Mouse (Mus musculus) adrenal gland, adult 2 months (tissue): ENCODE measurements around the gene Pou3f1. TPM values are rescaled to one million over a fixed set of nuclear protein-coding genes. Genes with fewer than 3 reads are reported as not detected.
"Not testable (repeated sequence)": the region's sequence is repeated elsewhere in the genome, so short reads cannot be mapped to it uniquely, and the experiment has no call there.

Experiments
- DNase-seq: peaks from one replicate; pipeline ENCODE4 v3.0.0; 2021
- polyA plus RNA-seq: library from polyadenylated mRNA; depleted of rRNA; stranded (reverse); fragments of >200 nt; gene quantifications from 2 replicates; pipeline ENCODE4 v1.2.3, GENCODE M21; 2012
- total RNA-seq, 2 experiments: library from RNA; stranded (reverse); gene quantifications; 2 replicates each; pipeline ENCODE4 v1.2.3; 2021

Gene Pou3f1
- total and polyA plus RNA-seq, 3 experiments: 0.10 to 0.15 TPM; not detected in 1

- no peak for DNase-seq
Observed at GRCm38 (mm10) chr4:124691455-124691854, 34.8 kb downstream of the Pou3f1 start.

GRCm38 (mm10) chr4:124692416-124692861 is 35.8 kb downstream of the Pou3f1 start:
- DNase-seq: no peak

DNA sequence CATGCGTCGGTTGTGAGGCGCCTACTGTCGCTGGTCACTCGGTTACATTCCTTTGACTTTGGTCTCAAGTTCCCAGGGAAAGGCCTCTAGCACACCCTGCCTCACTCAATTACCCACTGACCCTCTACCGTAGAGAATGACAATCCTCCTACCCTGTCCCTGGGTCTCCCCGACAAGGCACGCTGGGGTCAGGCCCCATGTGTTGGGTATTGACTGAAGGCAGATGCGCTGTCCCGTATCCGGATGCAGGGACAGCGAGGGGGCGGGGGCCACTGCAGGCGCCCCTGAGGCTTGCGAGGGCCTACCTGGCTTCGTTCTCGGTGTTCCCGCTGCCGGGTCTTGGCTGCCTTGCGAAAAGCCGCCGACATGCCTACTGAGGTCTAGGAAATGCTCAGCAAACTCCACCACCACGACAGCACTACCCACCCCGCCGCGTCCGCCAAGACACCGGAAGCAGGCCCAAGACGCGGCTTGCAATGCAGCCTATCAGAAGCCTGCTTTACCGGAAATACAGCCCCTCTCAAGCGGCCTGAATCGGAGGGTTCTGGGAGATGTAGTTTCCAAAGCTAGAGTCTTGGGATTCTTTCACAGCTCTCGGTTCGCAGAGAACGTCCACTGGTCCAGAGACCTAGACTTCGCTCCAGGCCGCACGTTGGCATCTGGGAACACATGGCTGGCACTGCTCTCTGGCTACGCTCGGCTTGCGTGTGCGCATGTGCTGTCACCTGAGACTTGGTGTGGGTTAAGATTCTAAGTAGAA is 36.7 kb downstream of the Pou3f1 start, which contains the start of gene Utp11:
TSS of gene Utp11 (minus strand) at position 466 of the 760 bp plus-strand sequence.
- DNase-seq: peak; percentile 91

DNA sequence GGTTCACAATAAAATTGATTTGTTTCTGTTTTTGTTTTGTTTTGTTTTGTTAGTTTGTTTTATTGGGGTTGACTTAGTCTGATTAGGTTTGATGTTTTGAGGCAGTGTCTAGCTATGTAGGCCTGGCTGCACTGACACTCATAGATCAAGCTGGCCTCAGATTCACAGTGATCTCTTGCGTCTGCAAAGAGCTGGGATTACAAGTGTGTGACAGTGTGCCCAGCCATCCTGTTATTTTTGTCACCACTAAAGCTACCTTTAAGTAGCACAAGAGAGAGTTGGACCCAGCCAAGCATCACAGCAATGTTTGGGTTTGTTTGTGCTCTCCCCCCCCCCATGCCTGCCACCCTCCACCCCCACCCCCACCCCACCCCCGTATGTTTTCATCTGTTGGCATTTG is 38.0 kb downstream of the Pou3f1 start:
- DNase-seq: no peak

DNA sequence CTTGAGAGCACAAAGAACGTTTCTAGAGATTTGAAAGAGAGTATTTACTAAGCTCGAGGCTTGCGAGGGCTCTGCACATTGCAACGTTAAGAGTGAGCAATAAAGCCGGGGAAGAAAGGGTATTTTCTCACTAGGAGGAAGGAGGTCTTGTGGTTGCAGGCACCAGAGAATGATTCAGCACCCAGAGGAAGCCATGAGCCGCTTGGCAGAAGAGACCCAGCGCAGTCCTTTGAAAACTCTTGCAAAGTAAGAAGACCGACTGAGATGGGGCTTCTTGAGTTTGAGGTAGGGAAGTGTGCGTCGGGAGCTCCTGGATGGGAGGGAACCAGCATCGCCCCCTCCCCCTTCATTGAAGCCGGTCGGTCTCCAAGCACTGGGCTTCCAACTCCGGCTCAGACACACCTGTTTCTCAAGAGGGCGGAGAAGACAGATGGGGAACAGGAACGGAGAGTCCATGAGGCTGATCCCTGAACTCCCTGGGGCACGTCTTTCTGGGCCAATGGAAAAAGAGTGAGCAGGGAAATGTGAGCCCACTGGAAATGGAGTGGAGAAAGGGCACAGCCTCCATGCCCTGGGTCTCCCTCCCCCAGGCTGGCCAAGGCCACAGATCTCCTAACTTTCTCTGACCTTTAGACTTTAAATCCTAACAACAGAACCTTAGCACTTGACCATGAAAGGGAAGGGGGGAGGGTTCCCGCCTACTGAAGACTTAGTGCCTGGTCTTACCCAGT is 39.3 kb downstream of the Pou3f1 start:
- no peak for DNase-seq

DNA sequence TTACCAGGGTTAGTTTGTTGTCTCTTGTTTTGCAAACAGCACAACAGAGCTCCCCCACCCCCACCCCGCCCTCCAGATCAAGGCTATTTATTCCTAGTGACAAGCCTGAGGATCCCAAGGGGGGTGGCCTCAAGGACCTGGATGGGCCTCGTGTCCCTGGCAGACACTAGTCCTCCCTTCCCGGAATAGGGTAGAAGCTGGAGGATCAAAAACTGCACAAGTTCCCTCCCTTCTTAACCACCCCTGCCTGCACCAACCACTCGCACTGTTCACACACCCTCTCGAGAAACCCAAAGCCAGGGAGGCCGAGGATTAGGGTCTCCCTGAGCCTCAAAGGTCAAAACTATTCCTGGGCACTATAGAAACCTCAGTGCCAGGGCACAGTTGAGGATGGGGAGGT is 43.2 kb downstream of the Pou3f1 start:
- peak; percentile 39 for DNase-seq

DNA sequence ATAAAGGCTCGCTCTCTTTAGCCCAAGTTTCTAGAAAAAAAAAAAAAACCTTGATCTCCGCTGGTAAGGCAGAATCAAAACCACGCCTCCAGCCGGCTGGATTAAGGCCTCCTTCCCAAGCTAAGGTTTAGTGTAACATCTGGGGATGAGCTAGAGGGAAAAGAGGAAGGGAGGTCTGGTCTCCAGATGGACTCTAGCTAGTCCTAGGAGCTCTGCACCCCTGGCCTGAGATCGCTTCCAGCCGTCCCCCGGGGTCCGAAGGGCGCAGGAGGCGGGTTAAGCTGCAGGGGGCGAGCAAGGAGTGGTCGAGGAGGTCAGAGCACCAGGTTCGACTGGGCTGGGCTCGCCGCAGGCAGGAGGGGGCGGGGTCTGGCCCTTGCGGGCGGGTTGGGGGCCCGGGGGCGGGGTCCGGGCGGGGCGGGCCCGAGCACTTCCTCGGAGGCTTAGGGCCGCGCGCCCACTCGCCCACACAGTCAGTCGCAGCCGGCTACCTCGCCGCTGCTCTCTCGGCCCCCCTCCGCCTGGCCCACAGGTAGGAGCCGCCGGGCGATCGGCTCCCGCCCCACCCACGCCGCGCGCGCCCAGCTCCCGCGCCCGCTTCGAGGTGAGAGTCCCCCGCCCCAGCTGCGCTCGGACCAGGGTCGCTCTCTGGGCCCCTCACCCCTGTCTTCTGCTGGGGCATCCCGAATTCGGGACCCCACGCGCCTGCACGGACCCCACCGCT is 43.8 kb downstream of the Pou3f1 start, which contains the start of gene Fhl3:
TSS of gene Fhl3 (plus strand) at position 454 of the 724 bp plus-strand sequence.
- peak; percentile 84 for DNase-seq

DNA sequence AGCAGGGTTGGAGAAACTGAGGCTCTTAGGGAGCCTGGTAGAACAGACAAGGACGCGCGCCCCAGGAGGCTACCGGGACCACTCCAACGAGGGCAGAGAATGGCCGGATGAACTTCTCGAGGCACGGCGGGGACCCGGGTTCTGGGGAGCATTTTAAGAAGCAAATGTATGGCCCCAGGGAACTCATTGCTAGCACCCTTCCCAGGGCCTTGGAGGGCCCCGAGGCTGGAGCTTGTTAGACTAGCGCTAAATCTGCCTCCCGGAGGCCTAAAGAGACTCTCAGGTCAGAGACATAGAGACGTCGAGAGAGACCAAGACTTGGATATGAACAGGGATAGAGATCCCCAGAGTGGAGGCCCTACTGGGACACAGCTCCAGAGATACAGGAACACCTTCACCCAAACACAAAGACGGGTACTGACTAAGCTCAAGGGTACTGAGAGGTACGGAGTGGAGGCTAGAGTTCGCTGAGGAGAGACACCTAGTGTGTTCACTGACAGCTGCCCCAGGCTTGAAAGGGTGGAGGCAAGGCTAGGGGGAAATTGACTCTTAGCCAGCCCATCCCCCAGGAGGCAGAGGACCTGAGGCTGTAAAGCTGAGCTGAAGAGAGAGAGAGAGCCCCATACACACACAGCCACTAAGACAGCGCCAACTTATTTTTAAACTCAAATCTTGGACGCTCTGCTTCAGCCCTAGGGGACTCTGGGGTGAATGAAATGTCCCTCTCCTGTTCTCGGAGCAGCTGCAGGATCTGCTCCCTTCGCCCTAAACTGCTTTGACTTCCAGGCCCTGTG is 44.6 kb downstream of the Pou3f1 start:
- peak; percentile 44 for DNase-seq

DNA sequence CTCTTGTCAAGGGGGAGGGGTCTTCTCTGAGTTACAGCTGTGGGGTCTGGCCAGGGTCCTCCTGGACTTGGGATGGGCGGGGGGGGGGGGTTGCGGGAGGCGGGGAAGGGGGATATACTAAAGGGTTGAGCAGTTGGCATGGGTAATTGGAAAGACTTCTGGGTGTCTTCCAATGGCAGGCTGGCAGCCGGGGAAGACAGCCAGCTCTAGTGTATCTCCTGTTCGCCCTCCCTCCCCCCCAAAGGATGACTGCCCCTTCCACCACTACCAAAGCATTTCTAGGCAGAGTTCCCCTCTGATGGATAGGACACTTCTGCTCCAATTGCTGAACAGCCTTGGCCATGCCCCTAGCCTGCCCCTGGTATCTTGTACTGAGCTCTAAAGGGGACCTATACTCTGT is 45.3 kb downstream of the Pou3f1 start:
- no peak for DNase-seq

- DNase-seq: peak; percentile 18
Observed at GRCm38 (mm10) chr4:124703406-124703805, 46.8 kb downstream of the Pou3f1 start.

- DNase-seq: peak; percentile 62
Observed at GRCm38 (mm10) chr4:124703881-124704796, 47.5 kb downstream of the Pou3f1 start.

DNA sequence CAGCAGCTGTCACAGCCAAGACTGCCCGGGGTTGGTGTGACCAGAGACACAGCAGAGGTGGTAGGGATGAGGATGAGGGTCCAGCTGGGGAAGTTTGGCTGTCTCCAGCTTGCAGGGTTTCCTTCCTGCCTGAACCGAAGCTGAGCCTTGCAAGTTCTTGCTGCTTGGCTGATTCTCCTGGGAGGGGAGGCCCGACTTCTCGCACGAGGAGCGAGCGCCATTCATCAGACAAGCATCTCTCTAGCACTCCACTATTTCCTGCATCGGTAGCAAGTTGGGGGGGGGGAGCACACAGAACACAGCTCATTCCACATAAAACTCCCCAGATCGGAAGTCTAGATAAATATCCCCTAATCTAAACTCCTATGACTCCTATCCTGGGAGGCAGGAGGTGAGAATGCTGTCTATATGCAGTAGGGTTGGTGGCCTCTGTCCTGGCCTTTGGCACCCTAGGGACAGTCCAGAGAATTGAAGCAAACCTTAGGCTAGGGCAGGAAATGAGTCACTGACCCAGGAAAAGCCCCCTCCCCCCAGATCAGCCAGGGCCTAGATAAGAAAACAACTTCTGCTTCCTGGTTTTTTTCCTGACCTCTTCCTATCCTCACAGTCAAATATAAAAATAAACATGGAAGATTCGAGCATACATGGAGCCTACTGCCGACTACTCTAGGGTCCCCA is 48.3 kb downstream of the Pou3f1 start:
- peak; percentile 64 for DNase-seq

DNA sequence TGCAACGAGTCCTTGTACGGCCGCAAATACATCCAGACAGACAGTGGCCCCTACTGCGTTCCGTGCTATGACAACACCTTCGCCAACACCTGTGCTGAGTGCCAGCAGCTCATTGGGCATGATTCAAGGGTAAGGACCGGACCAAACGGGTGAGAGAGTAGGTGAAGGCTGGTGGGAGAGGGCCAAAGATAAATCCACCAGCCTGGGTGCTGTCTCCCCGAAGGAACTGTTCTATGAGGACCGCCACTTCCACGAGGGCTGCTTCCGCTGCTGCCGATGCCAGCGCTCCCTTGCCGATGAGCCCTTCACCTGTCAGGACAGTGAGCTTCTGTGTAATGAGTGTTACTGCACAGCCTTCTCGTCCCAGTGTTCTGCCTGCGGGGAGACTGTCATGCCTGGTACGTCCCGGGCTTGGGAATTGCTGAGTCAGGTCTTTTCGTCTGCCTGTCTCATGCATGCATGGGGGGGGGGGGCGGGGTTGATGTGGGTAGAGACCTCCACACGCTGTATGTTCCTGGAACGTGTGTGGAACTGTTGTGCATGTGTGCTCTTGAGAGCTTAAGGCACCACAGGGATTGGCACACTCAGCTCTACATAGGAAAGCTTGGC is 49.2 kb downstream of the Pou3f1 start:
- no peak for DNase-seq

DNA sequence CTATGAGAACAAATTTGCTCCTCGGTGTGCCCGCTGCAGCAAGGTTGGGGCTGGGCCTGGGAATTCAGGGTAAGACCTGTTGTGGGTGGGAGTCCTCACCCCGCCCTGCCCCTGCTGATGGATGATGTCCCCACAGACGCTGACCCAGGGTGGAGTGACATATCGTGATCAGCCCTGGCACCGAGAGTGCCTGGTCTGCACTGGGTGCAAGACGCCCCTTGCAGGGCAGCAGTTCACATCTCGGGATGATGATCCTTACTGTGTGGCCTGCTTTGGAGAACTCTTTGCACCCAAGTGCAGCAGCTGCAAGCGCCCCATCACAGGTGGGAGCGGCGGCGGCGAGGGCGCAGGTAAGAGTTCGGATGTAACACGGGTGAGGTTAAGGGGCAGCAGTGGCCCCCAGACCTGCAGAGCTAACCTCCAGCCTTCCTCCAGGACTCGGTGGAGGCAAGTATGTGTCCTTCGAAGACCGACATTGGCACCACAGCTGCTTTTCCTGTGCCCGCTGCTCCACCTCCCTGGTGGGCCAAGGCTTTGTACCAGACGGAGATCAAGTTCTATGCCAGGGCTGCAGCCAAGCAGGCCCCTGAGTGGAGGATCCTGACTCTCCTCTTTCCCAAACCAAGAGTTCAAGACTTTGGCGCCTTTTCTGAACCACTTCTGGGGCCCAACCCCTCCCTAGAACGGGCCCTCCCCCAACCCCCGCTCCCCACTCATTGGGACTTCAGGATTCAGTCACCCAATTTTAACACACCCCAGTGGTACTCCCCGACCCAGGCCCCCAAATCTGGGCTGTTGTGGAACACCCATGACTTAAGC is 51.0 kb downstream of the Pou3f1 start:
- DNase-seq: peak; percentile 11

DNA sequence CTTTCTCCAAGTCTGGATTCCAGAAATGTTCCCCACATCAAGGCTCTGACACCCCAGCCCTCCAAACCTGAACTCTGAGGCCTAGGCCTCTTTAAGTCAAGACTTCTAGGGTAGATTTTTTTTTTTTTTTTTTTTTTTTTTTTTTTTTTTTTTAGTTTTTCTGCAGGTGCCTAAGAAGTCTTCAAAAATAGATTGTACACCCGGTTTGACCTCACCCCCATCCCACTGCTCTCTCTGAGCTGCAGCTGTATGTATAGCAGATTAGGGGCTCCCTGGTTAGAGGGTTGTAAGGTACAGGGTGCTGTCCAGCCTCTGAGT is 51.6 kb downstream of the Pou3f1 start:
- DNase-seq: not testable (repeated sequence)

DNA sequence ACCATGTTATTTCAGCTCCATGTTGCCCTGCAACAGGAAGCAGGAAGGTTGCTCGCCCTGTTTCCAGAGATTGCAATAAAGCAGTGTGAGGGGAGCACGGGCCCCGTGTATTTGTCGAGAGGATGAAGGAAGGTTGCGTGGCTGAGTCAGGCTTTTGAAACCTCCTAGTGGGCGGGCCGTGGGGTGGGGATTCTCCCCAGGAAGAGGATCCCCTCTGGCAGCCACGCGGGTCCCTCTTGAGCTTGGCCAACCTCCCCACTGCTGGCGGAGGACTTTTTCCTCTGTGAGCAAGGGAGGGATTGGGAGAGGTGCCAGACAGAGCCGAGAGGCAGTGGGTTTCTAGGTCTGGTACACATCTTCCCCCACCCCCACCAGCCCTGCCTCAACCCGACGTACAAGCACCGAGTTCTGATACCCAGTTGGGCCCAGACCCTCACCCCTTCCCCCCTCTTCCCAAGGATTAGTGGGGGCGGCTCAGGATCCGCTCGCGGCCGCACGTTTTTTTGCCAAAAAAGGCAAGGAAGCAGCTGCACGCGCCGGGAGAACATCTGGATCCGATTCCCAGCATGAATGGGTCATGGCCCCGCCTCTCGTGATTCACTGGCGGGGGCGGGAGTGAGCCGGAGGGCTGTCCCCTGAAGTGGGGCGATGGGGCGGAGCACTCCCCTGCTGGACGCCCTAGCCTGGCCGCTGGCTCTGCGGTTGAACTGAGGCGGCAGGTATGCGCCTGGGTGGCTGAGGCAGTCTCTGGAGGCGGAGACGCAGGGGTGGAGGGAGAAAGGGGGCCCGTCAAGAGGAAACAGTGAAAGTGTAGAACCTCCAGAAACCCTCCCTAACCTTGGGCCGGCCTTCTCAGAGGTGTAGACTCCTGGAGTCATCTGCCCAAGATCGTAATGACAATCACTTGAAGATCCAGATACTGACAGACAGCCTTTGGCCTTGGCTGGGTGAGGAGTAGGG is 52.2 kb downstream of the Pou3f1 start:
- peak; percentile 97 for DNase-seq

GRCm38 (mm10) chr4:124709961-124710446 is 53.4 kb downstream of the Pou3f1 start:
- DNase-seq: peak; percentile 79
